Mouse (Mus musculus) heart, embryonic 14.5 days (tissue): ENCODE results near the gene BC030867. TPM values are rescaled to one million over a fixed set of nuclear protein-coding genes. Genes with fewer than 3 reads are reported as not detected.

ENCODE experiments used
- ATAC-seq: fragments of 200-750 bp; cut with Nextera tagmentation; 2 replicates; pipeline ENCODE4 v1.8.0; 2017; ENCODE audit warnings: low read depth, moderate TSS enrichment; ENCODE audit not compliant: insufficient number of reproducible peaks, insufficient read depth, low FRiP score
- H3K27ac ChIP-seq, 2 experiments: fragments of 200-500 bp in 1 of 2; fragments of 300-500 bp in 1 of 2; sonication (generic) in 1 of 2; replicated peaks in 1 of 2; 2 replicates each; pipeline ENCODE4 v1.5.1; 2012 to 2014; ENCODE audit warnings: low read depth in 2 of 2, low read length in 2 of 2, control low read depth in 1 of 2, mild to moderate bottlenecking in 1 of 2, mixed read lengths in 1 of 2; ENCODE audit not compliant: control insufficient read depth in 1 of 2, insufficient read depth in 1 of 2
- H3K27me3 ChIP-seq: fragments of 300-500 bp; sonication (generic); 2 replicates; pipeline ENCODE4 v1.6.1; 2014; ENCODE audit warnings: mild to moderate bottlenecking, low read length, control low read depth; ENCODE audit not compliant: control insufficient read depth, insufficient read depth
- H3K36me3 ChIP-seq: fragments of 300-500 bp; sonication (generic); 2 replicates; pipeline ENCODE4 v1.6.1; 2014; ENCODE audit warnings: mild to moderate bottlenecking, control low read depth, low read length, mixed read lengths; ENCODE audit not compliant: control insufficient read depth, insufficient read depth
- H3K4me1 ChIP-seq, 2 experiments: fragments of 200-500 bp in 1 of 2; fragments of 300-500 bp in 1 of 2; sonication (generic) in 1 of 2; 2 replicates each; pipeline ENCODE4 v1.6.1; 2012 to 2014; ENCODE audit warnings: low read length in 2 of 2, control low read depth in 1 of 2, mixed read lengths in 1 of 2; ENCODE audit not compliant: control insufficient read depth in 2 of 2, insufficient read depth in 2 of 2
- H3K4me2 ChIP-seq: fragments of 300-500 bp; sonication (generic); 2 replicates; pipeline ENCODE4 v1.6.1; 2014; ENCODE audit warnings: mild to moderate bottlenecking, low read length
- H3K4me3 ChIP-seq, 2 experiments: fragments of 200-500 bp in 1 of 2; fragments of 300-500 bp in 1 of 2; sonication (generic) in 1 of 2; 2 replicates each; pipeline ENCODE4 v1.5.1; 2012 to 2014; ENCODE audit warnings: low read length in 2 of 2, mild to moderate bottlenecking in 2 of 2, control low read depth in 1 of 2, low read depth in 1 of 2, moderate library complexity in 1 of 2; ENCODE audit not compliant: control insufficient read depth in 1 of 2, insufficient read depth in 1 of 2
- H3K9ac ChIP-seq: fragments of 300-500 bp; sonication (generic); 2 replicates; pipeline ENCODE4 v1.6.1; 2014; ENCODE audit warnings: mild to moderate bottlenecking, low read length
- H3K9me3 ChIP-seq: fragments of 300-500 bp; sonication (generic); 2 replicates; pipeline ENCODE4 v1.6.1; 2016; ENCODE audit warnings: low read length, control low read depth; ENCODE audit not compliant: control insufficient read depth
- WGBS: fragments of 180-500 bp; shearing (Covaris S2); extraction: QIAGEN DNeasy Blood & Tissue Kit; methylation state at CpG from one replicate; pipeline ENCODE4 v1.1.7; 2014; 5-methylcytosine and 5-hydroxymethylcytosine counted together
- polyA plus RNA-seq: library from polyadenylated mRNA; unstranded; fragments of >200 nt; fragmentation: Nextera tagmentation; extraction: Ambion mirVana; gene quantifications from 2 replicates; pipeline ENCODE4 v1.2.1, GENCODE M21; 2014

Gene BC030867
- polyA plus RNA-seq, 1 experiment from 2014 or later: 10.3 TPM

GRCm38 (mm10) chr11:102221954-102222351 lies 26.7 kb upstream of the BC030867 start:
- Histone ChIP-seq H3K9ac (no peak overlapping the region), H3K4me1 (peaks cover 54 to 89% of the 10 kb centered on the region in 2 experiments), H3K4me3 (no peak overlapping the region), H3K36me3 (peaks cover 14% of the 10 kb centered on the region), H3K9me3 (no peaks in the 10 kb centered on the region), H3K27me3 (no peaks in the 10 kb centered on the region), H3K4me2 (no peak overlapping the region), H3K27ac (no peak overlapping the region)
- no peak for ATAC-seq
- whole genome bisulfite sequencing: 69% methylated on average over 8 of the region's 8 CpGs

GRCm38 (mm10) chr11:102223166-102223565 lies 25.5 kb upstream of the BC030867 start:
- ATAC-seq: no peak
- H3K9me3 ChIP-seq: no peaks in the 10 kb centered on the region
- H3K27ac ChIP-seq: no peak overlapping the region; a peak in 1 of 4 replicates
- H3K27me3 ChIP-seq: no peaks in the 10 kb centered on the region
- peaks cover 14% of the 10 kb centered on the region for H3K36me3 ChIP-seq
- 23% methylated on average over 6 of the region's 6 CpGs for WGBS
- H3K4me3 ChIP-seq: no peak overlapping the region
- 0 out of 2 replicates have a peak overlapping the region, but pooled peaks have one; percentile 5 for H3K4me2 ChIP-seq
- peak overlapping the region; percentile 21 for H3K9ac ChIP-seq
- H3K4me1 ChIP-seq: peaks cover 66 to 93% of the 10 kb centered on the region in 2 experiments

DNA sequence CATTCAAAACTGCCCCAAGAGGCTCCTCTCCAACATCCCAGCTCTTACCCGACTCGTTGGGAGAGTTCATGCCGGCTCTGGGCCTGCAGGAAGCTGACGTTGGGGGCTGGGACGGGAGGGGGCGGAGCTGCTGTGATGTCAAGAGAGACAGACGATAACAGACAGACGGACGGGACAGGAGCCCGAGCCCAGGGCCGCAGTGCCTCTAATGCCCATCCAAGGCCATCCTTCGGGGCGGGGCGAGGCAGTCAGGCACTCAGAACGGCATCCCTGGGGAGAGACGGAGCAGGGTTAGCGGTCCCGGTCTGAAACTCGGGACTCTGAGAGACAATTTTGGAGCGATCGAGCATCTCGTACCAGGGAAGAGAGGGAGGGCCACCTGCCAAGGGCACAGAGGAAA lies 24.0 kb upstream of the BC030867 start:
- H3K4me3 ChIP-seq: peak overlapping the region in 1 of 2 experiments; percentile 13; a peak in 1 of 4 replicates
- no peak overlapping the region; a peak in 1 of 4 replicates for H3K27ac ChIP-seq
- H3K27me3 ChIP-seq: no peaks in the 10 kb centered on the region
- WGBS: 8% methylated on average over 22 of the region's 22 CpGs
- peak overlapping the region; percentile 64 for H3K9ac ChIP-seq
- peak overlapping the region; percentile 58 for H3K4me2 ChIP-seq
- H3K9me3 ChIP-seq: no peaks in the 10 kb centered on the region
- no peak for ATAC-seq
- peaks cover 61 to 97% of the 10 kb centered on the region in 2 experiments for H3K4me1 ChIP-seq
- H3K36me3 ChIP-seq: peaks cover 14% of the 10 kb centered on the region

DNA sequence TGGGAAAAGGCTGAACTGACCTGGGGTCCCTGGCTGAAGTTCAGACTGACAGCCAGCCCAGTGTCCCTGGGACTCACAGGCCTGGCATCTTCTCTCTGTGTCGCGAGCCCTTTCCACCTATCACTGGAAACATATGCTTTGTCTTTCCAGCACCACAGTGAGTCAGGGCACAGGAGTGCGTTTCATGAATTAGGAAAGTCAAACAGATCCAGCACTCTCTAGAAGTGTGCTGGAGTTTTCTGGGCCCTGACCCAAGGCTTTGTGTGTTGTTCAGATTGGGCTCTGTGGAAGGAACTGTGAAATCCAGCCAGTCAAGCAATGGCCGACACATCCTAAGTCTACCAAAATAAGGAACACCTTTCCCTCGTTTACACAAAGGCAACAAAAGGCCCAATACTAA lies 23.5 kb upstream of the BC030867 start:
- WGBS: 59% methylated on average over 5 of the region's 5 CpGs
- Histone ChIP-seq H3K4me1 (peaks cover 56 to 92% of the 10 kb centered on the region in 2 experiments), H3K27me3 (no peaks in the 10 kb centered on the region), H3K27ac (peak overlapping the region in 1 of 2 experiments; percentile 7; a peak in 1 of 4 replicates), H3K36me3 (peaks cover 14% of the 10 kb centered on the region), H3K9me3 (no peaks in the 10 kb centered on the region), H3K4me3 (no peak overlapping the region), H3K4me2 (peak overlapping the region; percentile 58), H3K9ac (peak overlapping the region; percentile 64)
- no peak for ATAC-seq

GRCm38 (mm10) chr11:102226067-102226978 lies 22.4 kb upstream of the BC030867 start:
- Histone ChIP-seq H3K4me2 (no peak overlapping the region), H3K27me3 (no peaks in the 10 kb centered on the region), H3K9ac (peak overlapping the region; percentile 31; the same call in 1 of the 2 replicates), H3K27ac (no peak overlapping the region), H3K4me3 (no peak overlapping the region), H3K9me3 (no peaks in the 10 kb centered on the region), H3K36me3 (peaks cover 12% of the 10 kb centered on the region), H3K4me1 (peaks cover 51 to 81% of the 10 kb centered on the region in 2 experiments)
- WGBS: 67% methylated on average over 12 of the region's 12 CpGs
- ATAC-seq: no peak

DNA sequence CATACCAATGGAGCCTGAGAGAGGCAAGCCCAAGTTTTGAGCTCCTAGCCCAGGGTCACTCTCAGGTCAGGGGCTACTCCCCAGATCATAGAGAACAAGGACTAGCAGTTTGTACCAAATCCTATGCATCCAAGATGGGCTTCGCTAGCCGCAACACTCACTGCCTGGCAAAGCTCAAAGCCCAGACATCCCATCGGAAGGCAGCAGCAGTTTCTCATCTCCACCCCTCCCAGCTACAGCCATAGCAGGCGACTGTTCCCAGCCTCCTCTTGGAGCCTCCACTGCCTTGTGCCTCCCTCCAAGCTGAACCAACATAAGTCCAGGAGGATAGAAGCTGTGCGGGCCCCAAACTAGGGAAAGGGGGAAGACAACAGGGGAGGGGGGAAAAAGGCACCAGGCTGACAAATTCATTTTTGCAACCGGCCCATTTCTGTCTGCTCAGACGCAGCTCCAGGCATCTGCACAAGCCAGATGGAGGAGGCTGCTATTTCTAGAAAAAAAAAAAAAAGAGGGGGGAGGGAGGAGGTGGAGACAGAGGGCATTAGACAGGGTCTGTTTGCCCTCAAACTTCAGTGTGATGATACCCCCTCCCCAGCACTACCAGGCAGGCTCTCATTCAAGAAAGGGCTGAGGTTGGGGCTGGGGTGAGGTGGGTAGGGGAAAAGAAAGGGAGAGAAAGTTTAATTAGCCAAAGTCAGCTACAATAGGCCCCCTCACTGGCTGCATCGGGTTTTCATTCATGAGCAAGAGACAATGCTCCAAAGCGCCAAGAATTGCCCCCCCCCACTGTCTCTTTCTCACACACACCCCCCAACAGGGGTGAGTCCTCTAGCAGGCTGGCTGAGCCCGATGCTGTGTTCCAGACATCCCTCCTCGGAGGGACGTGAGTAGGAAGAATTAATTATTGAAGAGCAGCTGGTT lies 21.2 kb upstream of the BC030867 start:
- WGBS: 19% methylated on average over 12 of the region's 12 CpGs
- Histone ChIP-seq H3K36me3 (peaks cover 7% of the 10 kb centered on the region), H3K4me1 (peaks cover 44 to 71% of the 10 kb centered on the region in 2 experiments), H3K9ac (peak overlapping the region; percentile 96; the same call in 1 of the 2 replicates), H3K27me3 (no peaks in the 10 kb centered on the region), H3K4me2 (peak overlapping the region; percentile 93), H3K9me3 (no peaks in the 10 kb centered on the region), H3K27ac (no peak overlapping the region), H3K4me3 (peak overlapping the region; percentile 81 to 98)
- ATAC-seq: no peak

DNA sequence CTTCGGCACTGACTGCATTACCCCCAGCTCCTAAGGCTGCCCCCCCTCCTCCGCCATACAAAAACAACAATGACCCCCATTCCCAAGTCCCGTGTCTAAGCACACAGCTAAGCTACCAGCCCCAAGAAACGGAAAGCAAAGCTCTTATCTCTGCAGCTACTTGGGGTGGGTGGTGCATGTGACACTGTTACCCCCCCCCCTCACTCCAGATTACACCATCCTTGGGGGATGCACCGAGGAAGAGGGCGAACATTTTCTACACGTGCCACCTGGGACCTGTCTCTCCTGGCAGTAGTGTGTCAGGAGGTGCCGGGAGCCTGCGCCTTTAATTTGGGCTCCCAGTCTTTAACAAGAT lies 20.5 kb upstream of the BC030867 start:
- peaks cover 40 to 65% of the 10 kb centered on the region in 2 experiments for H3K4me1 ChIP-seq
- no peak for ATAC-seq
- no peaks in the 10 kb centered on the region for H3K9me3 ChIP-seq
- H3K4me3 ChIP-seq: peak overlapping the region; percentile 81 to 98
- 12% methylated on average over 9 of the region's 9 CpGs for WGBS
- H3K27ac ChIP-seq: 0 out of 4 replicates have a peak overlapping the region, but pooled peaks of 1 of the 2 experiments have one; percentile 88
- no peaks in the 10 kb centered on the region for H3K27me3 ChIP-seq
- peak overlapping the region; percentile 93 for H3K4me2 ChIP-seq
- peak overlapping the region; percentile 96 for H3K9ac ChIP-seq
- 0 out of 2 replicates have a peak, but pooled peaks cover 2% of the 10 kb centered on the region for H3K36me3 ChIP-seq
